Mouse (Mus musculus): Measurements from ENCODE around the gene Usp29.

Gene Usp29

DNA sequence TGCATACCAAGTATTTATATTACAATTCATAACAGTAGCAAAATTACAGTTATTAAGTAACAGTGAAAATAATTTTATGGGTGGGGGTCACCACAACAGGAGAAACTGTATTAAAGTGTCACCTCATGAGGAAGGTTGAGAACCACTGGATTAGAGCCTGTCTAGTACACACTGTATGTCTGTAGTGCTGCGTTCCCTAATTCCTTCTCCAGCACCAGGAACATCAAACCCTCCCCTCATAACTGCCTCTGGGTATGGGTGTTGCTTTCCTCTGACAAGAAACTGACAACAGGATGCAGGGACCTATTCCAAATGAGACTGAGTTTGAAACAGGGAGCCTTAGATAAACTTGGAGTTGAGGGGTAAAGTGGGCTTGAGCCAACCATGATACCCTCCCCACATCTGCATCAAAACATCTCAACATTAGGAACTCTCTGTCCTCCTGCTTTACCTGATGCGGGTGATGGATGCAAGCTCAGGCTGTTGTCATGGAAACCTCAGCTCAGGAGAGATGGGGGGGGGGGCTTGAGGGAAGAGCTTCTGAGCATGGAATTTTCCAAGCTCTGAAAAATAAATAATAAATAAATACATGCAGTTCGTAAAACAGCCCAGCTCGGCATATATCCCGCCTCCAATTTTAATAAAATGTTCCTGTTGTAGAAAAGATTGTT, 86.5 kb downstream of the Usp29 start:
- DNase-seq (ENCODE audit: low spot score in 2 of 2), result no peak

DNA sequence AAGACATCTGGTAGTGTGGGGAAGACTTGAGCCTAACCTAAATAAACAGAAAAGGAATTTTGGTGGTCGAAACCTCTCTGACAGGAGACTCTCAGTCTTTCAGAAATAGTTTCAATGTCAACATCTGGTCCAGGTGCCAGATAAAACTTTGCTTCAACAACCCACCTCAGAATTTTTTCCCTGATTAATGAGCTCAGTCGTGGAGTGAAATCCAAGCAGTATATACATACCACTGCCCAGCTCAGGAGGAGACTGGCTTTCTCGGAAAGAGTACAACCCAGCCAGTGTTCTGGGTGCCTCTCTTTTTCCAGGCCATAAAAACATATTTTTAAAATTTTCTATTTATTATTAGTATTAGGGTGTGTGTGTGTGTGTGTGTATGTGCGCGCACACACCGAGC, 89.9 kb downstream of the Usp29 start:
- DNase-seq (ENCODE audit: low spot score in 2 of 2), result no peak

DNA sequence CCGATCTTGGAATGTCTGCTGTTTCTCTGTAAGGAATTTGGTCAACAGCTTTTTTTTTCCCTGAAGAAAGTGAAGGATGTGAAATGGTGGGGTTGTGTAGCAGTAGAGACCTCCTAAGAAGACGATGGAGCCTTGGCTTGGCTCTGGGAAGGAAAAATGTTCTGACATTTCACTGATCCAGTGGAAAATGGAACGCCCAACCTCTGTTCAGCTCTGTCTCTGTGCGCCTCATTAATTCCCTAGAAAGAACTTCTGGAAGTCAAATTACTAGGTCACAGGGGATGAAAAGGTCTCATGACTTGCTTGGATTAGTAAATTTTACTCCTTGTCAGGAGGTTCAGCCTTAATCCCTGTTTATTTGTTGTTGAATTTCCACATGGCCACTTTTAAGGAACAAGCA, 92.3 kb downstream of the Usp29 start:
- DNase-seq (ENCODE audit: low spot score in 2 of 2), result no peak

DNA sequence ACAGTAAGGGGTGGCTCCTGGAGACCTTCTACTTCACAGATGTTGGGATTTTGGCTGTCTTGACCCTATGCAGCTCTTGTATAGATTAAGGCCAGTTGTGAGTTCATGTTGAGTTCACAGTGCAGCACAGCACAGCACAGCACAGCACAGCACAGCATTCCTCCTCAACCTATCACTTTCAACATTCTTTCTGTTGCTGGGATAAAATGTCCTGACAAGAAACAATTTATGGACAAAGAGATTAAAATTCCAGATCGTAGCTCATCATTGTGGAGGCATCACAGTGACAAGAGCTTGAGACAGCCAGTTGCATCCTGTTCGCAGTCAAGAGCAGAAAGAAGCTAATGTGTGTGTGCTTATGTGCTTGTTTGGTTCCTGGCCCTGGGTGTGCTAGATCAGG, 93.3 kb downstream of the Usp29 start:
- DNase-seq (ENCODE audit: low spot score in 2 of 2), result no peak

DNA sequence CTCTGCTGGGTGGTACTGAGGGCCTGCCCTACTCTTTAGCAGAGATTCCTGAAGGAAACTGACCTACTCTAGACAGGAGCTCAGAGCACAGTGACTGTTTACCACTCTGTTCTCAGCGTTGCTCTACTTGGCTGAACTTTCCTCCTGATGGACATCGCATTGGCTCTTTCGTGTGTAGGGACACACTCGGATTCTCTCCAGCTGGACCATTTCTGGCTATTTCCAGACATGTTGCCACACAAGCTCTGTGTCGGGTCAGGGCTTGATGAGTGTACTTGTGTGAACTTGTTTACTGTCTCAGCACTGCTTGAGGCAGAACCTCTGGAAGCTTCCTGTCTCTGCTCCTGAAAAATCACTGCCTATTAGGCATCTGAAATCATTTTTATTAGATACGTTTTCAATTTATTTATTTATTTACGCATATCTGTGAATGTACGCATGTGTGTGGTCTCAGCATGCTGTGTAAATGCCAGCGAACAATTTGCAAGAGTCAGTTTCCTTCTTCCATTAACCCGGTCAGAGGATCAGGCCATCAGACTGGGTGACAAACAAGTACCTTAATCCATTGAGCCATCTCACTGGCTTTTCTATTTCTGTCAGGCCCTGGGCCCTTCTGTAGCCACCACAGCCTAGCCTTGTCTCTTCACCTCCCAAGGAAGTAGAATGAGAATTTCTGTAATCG, 95.7 kb downstream of the Usp29 start:
- no peak for DNase-seq (ENCODE audit: low spot score in 2 of 2)

DNA sequence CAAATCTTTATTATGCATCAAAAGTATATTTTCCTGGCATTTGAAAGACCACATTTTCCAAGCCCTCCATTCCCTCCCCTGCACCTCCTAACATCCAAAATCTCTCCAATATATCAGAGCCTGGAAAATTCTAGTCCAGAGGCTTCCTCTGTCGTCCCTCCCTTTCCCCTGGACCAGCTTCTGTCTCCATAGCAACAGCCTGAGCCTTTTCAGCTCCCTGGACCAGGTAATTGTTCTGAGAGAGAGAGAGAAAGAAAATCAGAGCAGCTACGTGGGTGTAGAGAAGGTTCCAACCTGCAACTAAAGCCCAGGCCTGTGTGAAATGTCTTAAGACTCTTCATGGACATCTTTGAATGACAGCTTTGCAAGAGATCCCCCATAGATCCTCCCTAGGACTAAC, 98.8 kb downstream of the Usp29 start:
- no peak for DNase-seq (ENCODE audit: low spot score in 2 of 2)

DNA sequence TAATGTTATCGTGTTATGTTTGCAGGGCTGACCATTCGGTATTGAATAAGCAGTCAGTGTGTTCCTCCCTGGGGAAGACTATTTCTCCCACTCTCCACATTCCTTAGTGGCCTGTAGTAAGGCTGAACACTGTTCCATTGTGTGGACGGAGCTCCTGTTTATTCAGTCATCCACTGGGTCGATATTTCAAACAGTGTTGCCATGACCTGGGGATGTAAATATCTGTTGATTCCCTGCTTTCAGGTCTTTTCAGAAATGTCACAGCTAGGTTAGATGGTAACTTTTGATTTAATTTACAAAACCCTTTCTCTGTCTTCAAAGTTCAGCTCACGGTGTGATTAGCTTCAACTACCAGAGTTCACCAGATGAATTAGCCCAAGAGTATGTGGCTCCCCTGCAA, 104.6 kb downstream of the Usp29 start:
- no peak for DNase-seq (ENCODE audit: low spot score in 2 of 2)

DNA sequence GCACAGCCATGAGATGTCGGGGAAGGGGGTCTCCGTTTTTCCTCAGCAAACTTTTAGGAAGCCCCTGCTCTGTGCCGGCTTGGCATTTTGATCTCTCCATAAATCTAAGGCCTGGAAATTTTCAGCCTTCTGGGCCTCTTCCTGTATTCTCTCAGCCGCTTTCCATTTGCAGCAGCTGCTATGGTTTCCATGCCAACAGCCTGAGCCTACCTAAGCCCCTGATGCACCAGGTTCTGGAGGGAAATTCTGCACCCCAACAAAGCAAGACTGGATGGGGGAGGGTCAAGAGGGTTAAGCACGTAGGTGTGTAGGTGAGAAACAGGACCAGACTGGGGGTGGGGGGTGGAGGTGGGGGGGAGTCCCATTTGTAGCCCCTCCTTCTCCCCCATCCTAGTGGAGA, 105.0 kb downstream of the Usp29 start:
- peak in 1 of 2 experiments; percentile 10 for DNase-seq (ENCODE audit: low spot score in 2 of 2)

DNA sequence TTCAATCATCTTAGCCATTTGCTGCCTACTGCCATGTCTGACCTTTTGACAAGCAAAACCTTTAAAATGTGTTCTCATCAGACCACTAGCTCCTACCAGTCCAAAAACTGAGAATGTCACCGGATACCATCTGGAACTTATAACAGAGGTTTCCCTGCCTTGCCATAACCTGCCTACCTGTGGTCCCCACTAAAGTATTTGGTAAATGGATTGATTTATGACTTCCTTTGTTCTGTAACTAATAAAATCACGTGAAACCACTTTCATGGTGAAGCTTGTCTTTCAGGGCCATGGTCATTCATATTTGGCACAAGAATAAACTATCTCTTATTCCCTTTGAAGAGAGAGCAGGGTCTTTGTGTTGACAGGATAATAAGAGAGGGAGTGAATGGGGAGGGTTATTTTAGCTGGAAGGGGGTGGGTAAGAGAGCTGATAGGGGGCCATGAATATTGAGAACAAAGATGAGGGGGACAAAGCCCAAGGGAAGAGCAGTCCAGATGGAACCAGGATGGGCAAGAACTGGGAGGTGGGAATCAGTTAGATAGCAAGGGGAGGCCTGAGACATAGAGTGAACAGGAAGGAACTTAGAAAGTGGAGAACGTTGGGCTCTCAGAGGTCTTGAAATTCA, 107.0 kb downstream of the Usp29 start:
- no peak for DNase-seq (ENCODE audit: low spot score in 2 of 2)

DNA sequence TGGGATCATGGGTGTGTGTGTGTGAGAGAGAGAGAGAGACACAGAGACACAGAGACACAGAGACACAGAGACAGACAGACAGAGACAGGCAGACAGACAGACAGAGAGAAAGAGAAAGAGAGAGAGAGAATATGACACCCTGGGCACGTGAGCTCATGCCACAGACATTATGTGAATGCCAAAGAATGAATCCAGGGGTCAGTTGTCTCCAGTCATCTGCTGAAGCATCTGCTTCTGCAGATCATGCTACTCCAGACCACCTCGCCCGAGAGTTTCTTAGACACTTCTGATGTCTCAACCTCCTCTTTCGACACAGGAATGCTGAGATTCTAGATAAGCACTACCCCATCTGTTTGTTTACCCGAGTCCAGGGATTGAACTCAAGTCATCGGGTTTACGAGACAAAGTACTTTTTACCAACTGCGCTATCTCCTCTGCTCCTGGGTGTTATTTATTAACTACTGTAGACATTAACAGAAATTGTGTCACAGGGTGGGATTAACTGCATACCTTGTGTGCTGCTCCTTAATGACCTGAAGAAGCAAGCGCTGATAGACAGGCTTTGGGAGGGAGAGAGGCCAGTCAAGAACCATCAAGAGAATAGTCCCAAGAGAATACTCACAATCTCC, 107.7 kb downstream of the Usp29 start:
- no peak for DNase-seq (ENCODE audit: low spot score in 2 of 2)

DNA sequence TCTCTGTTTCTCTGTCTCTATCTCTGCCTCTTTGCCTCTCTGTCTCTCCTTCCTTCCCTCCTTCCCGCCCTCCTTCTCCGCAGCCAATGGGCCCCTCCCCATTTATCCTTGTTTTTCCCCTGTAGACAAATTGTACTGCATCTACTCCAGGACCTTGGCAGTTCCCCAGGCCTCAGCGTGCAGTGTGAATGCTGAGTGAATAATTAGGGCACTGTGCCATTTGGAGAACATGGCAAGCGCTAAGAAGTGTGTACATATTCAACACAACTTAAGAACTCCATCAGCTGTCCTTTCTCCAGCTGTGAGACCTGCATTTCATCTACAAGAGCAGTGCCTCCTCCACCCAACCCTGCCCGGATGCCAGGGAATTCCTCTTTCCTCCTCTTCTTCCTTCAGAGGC, 110.5 kb downstream of the Usp29 start:
- peak in 1 of 2 experiments; percentile 66 for DNase-seq (ENCODE audit: low spot score in 2 of 2)

DNA sequence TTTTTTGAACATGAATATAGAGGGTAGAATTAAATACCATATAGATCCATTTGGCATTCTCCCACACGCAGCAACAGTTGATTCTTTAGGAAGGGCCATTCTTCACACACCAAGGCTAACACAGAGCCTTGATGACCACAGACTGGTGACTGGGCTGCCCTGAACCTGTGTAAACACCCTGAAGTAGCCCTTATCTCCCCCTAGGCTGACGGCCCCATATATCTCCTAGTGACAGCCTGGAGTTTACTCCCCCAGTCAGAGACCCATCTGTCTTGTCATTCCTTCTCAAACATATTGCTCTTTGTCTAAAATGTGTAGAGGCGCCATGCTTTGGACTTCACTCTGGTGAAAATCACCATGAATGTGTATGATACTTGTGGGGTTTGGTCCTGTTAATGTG, 119.1 kb downstream of the Usp29 start:
- no peak for DNase-seq (ENCODE audit: low spot score in 2 of 2)

DNA sequence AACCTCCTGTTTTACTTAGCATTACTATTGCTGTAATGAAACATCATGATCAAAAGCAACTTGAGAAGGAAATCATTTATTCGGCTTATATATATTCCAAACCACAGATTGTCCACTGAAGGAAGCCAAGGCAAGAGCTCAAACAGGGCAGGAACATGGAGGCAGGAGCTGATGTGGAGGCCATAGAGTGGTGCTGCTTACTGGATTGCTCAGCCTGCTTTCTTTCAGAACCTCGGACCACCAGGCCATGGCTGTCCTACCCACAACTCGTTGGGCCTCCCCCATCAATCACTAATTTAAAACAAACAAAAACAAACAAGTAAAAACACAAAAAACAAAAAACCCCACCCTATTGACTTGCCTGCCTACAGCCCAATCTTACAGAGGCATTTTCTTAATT, 119.9 kb downstream of the Usp29 start:
- DNase-seq (ENCODE audit: low spot score in 2 of 2), result no peak

DNA sequence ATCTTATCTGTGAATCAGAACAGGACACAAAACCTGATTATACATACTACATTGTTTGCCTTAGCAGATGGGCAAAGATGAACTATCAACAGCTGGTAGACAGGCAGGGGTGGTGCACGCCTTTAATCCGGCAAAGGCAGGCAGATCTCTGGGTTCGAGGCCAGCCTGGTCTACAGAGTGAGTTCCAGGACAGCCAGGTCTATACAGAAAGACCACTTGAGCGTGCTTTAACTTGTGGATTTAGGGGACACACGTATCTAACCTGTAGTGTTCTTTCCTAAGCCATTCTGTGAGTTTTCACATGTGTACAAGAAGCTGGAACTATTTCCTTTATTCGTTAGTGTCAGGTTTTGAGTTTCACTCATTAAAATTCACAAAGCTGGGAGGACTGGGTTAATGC, 120.9 kb downstream of the Usp29 start:
- DNase-seq (ENCODE audit: low spot score in 2 of 2), result no peak

DNA sequence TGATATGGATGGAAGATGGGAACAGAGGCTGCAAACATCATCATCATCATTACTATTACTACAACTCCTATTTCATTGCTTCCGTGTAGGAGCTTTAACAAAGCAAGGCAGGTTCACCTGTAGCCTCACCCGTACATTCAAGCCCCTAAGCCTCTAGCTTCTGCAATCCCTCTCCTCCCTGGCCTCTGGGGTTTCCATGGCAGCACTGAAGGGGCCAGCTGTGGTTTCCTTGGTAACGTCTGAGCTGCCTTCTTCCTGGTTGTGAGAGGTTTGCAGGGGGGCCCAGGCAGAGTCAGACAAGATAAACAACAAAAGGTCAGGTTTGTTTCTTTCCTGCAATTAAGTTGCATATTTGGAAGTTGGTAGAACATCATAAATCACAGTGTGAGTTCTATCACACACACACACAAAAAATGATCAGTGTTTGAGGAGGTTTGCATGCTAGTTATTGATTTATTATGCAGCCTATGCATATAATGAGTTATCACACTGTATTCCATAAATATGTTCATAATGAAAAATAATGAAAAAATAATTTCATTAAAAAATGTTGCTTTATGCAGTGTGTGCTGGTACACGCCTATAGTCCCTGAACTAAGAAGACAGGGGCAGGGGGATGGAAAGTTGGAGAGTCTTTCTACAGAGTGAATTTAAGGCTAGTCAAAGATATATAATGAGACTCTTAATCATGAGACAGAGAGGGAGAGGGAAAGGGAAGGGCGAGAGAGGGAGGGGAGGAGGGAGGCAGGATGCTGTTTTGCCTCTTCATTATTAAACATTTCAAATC, 121.5 kb downstream of the Usp29 start:
- DNase-seq (ENCODE audit: low spot score in 2 of 2), result no peak

DNA sequence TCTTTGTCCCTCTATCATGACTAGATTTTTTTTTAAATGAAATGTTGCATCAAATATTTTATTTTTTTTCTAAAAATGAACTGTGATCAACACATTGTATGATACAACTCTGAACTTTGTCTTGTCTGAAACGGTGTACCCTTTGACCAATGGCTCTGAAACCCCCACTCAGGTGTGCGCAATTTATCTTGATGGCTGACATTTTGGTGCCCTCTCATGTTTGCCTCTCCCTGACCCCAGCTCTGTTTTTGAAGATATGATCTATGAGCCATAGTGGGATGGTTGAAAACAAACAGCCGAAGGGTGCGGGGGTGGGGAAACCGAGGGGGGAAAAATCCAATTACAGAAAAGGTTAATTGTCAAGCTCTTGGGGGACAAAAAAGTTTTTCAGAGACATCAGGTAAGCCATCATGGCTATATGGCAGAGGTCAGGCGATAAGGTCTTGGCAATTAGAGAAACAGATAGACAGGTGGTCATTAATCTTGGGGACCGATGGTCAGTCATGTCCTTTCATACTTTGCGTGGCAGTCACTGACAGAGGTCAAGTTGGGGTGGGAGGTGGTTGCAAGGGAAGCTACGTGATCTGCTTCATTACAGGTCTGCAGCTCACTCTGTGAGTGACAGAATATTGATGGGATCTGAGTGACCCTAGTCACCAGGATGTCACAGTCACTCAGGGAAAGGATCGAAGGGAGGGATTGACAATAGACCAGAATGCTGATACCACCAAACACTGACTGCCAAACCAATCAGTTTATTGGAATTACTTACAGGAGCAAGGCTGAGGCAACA, 125.4 kb downstream of the Usp29 start:
- no peak for DNase-seq (ENCODE audit: low spot score in 2 of 2)

DNA sequence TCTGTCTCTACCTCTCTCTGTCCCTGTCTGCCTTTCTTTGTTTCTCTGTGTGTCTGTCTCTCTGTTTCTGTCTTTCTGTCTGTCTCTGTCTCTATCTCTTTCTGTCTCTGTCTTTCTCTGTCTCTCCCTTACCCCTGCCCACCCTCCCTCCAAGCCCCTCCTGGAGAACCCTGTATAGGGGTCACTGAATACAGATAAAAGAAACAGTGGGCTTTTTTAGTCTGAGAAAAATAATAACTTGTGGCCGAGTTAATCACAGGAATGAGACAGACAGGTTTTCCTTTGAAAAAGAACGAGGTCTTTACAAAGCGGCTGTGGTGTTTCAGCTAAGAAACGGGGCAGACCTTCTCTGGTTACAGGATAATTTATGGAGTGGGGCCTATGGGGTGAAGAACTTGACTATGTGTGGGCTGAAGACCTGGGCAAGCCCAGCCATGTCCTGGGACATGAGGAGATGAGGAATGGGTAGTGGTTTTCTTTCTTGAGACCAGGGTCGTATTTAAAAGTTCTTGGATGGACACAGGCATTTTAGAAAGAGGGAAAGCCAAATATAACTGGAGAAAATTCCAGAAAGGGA, 128.4 kb downstream of the Usp29 start:
- DNase-seq (ENCODE audit: low spot score in 2 of 2), result no peak

DNA sequence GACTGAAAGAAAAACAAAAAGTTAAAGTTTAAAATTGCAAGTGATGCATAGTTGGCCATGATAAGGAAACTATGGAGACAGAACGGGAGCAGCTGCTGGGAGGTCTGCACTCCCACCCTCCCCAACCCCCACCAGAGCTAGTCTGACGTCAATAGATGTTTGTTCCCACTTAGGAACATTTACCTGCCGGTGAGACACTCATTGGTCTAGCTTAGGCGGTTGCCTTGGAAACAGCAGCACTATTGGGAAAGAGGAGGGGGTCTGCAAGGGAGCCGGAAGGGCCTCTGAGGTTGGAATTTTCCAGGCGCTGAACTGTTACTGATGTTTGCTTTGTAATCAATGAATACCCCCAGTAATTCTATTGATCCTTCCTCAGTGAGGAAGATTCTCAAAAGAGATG, 130.3 kb downstream of the Usp29 start:
- no peak for DNase-seq (ENCODE audit: low spot score in 2 of 2)

DNA sequence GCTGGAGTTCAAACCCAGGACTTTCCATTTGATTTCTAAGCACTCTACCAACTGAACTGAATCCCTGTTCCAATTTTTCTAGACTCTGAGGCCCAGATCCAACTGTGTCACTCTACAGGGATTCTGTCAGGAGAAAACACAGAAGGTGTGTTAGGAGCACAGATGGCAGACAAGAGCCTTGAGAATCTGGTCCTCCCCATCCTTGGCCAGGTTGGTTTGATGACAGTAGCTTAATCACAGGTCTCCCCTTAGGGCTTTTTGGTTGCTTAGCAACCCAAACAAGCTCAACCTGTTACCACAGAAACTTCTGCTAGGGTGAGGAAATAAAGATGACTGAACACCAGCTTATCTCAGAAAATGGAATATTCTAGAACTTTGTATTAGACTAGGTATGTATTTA, 136.0 kb downstream of the Usp29 start:
- peak in 1 of 2 experiments; percentile 15 for DNase-seq (ENCODE audit: low spot score in 2 of 2)

DNA sequence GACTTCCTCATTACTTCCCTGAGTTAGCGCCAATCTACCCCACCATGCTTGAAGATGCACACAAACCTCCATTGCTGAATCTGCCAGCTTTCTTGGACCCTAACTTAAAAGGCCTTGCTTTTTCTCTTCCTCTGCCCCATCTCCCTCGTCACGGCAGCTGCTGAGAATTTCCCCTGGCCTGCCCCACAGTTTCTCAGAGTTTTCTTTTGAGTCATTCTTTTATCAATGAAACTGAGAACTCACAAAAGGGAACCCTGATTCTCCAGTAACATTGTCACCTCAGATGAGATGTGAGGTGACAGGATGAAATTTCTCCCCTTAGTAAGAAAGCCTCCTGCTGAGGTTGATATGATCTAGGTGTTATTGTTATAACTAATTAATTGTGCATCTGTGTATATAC, 138.5 kb downstream of the Usp29 start:
- DNase-seq (ENCODE audit: low spot score in 2 of 2), result no peak

DNA sequence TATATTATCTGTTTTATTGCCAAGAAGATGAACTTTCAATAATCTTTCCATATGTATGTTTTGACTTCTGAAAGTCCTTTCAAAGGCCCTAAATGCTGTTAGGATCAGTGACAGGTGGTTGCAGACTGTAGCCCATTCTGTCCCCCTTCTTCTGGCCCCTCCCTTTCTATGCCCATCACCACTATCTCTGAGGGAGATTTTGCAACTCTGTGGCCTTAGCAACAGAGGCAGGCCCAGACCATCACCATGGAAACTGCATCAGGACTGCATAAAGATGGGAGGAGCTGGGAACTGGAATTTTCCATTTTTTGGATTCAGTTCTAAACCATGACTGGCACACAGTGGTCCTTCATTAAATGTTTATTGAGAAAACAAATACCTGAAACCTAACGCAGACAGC, 139.2 kb downstream of the Usp29 start:
- no peak for DNase-seq (ENCODE audit: low spot score in 2 of 2)

Measured in cerebellum, postnatal 4 days (tissue).